Mouse (Mus musculus): ENCODE results near the gene Lsm10. TPM values are rescaled to one million over a fixed set of nuclear protein-coding genes. Genes with fewer than 3 reads are reported as not detected.

Lsm10 gene
- polyA plus RNA-seq, 1 experiment from 2014 or later, result 54.1 TPM

DNA sequence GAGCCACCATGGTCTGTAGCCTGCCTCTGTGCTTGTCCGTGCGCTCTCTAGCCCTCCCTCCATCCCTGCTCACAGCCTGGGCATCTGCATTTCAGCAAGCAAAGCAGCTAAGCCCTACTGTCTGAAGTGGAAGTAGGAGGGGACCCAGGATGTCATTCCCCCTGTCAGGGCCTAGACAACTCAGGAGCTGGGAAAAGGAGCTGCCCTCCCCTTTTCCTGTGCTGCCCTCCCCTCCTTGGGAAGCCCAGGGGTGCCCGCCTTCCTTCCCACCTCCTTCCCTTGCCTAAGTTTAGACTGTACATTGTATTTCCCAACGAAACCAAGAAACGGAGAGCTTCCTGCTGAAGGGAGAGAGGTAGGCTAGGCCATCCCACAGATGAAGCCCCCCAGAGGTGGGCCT is 44.6 kb downstream of the Lsm10 start:
- ATAC-seq (ENCODE audit: low read depth), result no peak
- Histone ChIP-seq H3K4me3 (ENCODE audit: low read depth, low read length) (no peak overlapping the region), H3K27ac (replicated peaks; ENCODE audit: low read depth, low read length) (no peak overlapping the region), H3K36me3 (ENCODE audit: control insufficient read depth, insufficient read depth, low read length) (peaks cover 43% of the 10 kb centered on the region), H3K27me3 (replicated peaks; ENCODE audit: control insufficient read depth, insufficient read depth, low read length) (no peaks in the 10 kb centered on the region), H3K9me3 (ENCODE audit: control insufficient read depth, low read length) (no peaks in the 10 kb centered on the region), H3K4me2 (ENCODE audit: low read depth, low read length) (no peak overlapping the region), H3K9ac (ENCODE audit: low read depth, low read length) (no peak overlapping the region), H3K4me1 (ENCODE audit: control insufficient read depth, insufficient read depth, low read length) (no peaks in the 10 kb centered on the region)
- DNase-seq (ENCODE audit: low spot score), result no peak
- 70% methylated on average over 5 of the region's 5 CpGs for WGBS

DNA sequence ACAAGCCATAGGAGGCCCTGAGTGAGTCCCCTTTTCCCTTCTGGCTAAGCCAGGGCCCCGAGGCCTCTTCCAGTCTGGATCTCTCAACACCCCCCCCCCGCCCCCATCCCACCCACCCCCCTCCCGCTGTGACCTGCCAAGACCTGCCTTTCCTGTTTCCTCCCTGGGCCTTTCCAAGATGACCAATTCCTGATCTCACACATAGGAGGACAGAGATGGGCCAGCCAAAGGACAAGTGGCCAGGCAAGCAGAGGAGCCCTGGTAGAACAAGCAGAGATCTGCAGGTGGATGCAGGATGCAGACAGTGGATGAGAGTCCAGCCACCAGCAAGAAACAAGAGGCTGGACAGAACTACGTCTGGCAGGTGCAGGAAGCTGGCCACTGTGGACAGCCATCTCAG is 49.0 kb downstream of the Lsm10 start:
- Histone ChIP-seq H3K36me3 (ENCODE audit: control insufficient read depth, insufficient read depth, low read length) (peaks cover 2% of the 10 kb centered on the region; the same call in 1 of the 2 replicates), H3K4me3 (ENCODE audit: low read depth, low read length) (no peak overlapping the region), H3K4me1 (ENCODE audit: control insufficient read depth, insufficient read depth, low read length) (peaks cover 19% of the 10 kb centered on the region), H3K27ac (replicated peaks; ENCODE audit: low read depth, low read length) (no peak overlapping the region), H3K9ac (ENCODE audit: low read depth, low read length) (no peak overlapping the region), H3K27me3 (replicated peaks; ENCODE audit: control insufficient read depth, insufficient read depth, low read length) (no peaks in the 10 kb centered on the region), H3K4me2 (ENCODE audit: low read depth, low read length) (no peak overlapping the region), H3K9me3 (ENCODE audit: control insufficient read depth, low read length) (no peaks in the 10 kb centered on the region)
- ATAC-seq (ENCODE audit: low read depth) (no peak), DNase-seq (ENCODE audit: low spot score) (no peak)
- WGBS, result 37% methylated on average over 4 of the region's 4 CpGs

DNA sequence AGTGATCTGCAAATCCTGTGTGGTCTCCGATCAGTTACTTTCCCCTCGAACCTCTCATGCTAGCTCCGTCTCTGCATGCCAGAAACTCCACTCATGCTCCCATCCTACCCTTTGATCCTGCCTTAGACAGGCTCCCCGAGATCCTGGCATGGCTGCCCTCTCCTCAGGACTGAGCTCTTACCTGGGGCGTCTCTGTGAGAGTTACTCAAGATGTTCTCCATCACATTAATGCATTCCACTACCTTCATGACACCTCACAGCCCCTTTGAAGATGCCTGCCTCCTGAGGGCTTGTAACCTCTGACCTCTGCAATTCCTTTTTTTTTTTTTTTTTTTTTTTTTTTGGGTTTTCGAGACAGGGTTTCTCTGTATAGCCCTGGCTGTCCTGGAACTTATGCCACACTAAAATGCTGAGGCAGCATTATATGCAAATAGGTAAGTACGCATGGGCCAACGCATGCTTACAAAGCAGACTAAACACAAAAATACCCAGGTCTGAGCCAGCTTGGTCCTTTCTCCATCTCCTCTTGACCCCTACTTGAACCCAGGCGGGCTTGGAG is 50.6 kb downstream of the Lsm10 start:
- ATAC-seq (ENCODE audit: low read depth) (no peak), DNase-seq (ENCODE audit: low spot score) (no peak)
- Histone ChIP-seq H3K9me3 (ENCODE audit: control insufficient read depth, low read length) (no peaks in the 10 kb centered on the region), H3K36me3 (ENCODE audit: control insufficient read depth, insufficient read depth, low read length) (peaks cover 13% of the 10 kb centered on the region), H3K4me3 (ENCODE audit: low read depth, low read length) (peak overlapping the region; percentile 68; the same call in 1 of the 2 replicates), H3K4me2 (ENCODE audit: low read depth, low read length) (peak overlapping the region; percentile 84), H3K27me3 (replicated peaks; ENCODE audit: control insufficient read depth, insufficient read depth, low read length) (no peaks in the 10 kb centered on the region), H3K9ac (ENCODE audit: low read depth, low read length) (peak overlapping the region; percentile 74), H3K27ac (replicated peaks; ENCODE audit: low read depth, low read length) (peak overlapping the region; percentile 89), H3K4me1 (ENCODE audit: control insufficient read depth, insufficient read depth, low read length) (peaks cover 31% of the 10 kb centered on the region)
- 27% methylated on average over 9 of the region's 9 CpGs for WGBS

DNA sequence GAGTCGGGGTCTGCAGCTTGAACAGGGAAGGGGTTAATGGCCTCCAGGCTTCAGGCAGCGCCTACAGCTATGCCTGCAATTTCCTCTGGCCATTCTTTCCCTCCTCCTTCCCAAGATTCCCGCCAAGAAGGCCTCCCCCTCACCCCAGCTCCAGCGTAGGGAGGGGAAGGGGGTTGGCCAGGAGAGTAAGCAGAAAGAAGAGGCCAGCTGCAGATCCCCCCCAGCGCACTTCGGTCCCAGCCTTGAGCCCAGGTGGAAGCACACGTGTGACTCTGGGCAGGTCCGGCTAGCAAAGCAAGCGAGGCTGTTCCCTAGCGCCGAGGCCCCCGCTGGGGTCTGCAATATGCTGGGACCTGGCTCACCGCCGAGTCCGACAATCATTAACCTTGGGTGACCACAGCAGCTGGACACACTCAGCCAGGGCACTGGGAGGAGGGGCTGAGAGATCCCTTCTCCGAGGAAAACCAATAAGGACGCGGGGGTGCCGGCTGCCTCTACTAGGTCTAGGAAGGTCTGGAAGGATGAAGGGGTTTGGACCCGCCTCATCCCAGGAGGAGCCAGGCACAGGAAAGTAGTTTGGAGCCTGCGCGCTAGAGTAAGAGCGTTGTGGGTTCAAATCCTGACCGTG is 51.2 kb downstream of the Lsm10 start, which contains the start of gene Eva1b:
TSS of gene Eva1b (plus strand) at position 212 of the 628 bp plus-strand sequence.
- Histone ChIP-seq H3K27ac (replicated peaks; ENCODE audit: low read depth, low read length) (peak within 1 kb of the TSS; percentile 89), H3K36me3 (ENCODE audit: control insufficient read depth, insufficient read depth, low read length) (peaks cover 15% of the 10 kb centered on the region), H3K9me3 (ENCODE audit: control insufficient read depth, low read length) (no peaks in the 10 kb centered on the region), H3K27me3 (replicated peaks; ENCODE audit: control insufficient read depth, insufficient read depth, low read length) (no peaks in the 10 kb centered on the region), H3K4me2 (ENCODE audit: low read depth, low read length) (peak within 1 kb of the TSS; percentile 84), H3K4me1 (ENCODE audit: control insufficient read depth, insufficient read depth, low read length) (peaks cover 31% of the 10 kb centered on the region), H3K9ac (ENCODE audit: low read depth, low read length) (peak within 1 kb of the TSS; percentile 74), H3K4me3 (ENCODE audit: low read depth, low read length) (peak within 1 kb of the TSS; percentile 68)
- ATAC-seq (ENCODE audit: low read depth), result peak; percentile 58
- under 1% methylated on average over 23 of the region's 24 CpGs for WGBS
- DNase-seq (ENCODE audit: low spot score), result peak; percentile 87

Other genes starting within 250 kb of the Lsm10 start
- 0.51 and 0.85 TPM in 2 replicates for gene Csf3r, start 72.1 kb upstream of the Lsm10 start, polyA plus RNA-seq (2014; fragmentation: Nextera tagmentation; extraction: Ambion mirVana)
- gene Mrps15, start 49.7 kb upstream of the Lsm10 start, polyA plus RNA-seq (2014; fragmentation: Nextera tagmentation; extraction: Ambion mirVana), result 128 and 133 TPM in 2 replicates
- gene Oscp1, start 38.1 kb upstream of the Lsm10 start, polyA plus RNA-seq (2014; fragmentation: Nextera tagmentation; extraction: Ambion mirVana), result 13.7 and 17.5 TPM in 2 replicates
- 26.8 and 32.1 TPM in 2 replicates for gene Stk40, start 7.3 kb downstream of the Lsm10 start, polyA plus RNA-seq (2014; fragmentation: Nextera tagmentation; extraction: Ambion mirVana)
- gene Eva1b, start 51.1 kb downstream of the Lsm10 start, polyA plus RNA-seq (2014; fragmentation: Nextera tagmentation; extraction: Ambion mirVana), result 78.9 and 81.7 TPM in 2 replicates
- gene Sh3d21, start 66.9 kb downstream of the Lsm10 start, polyA plus RNA-seq (2014; fragmentation: Nextera tagmentation; extraction: Ambion mirVana), result 7.8 and 7.9 TPM in 2 replicates
- 185 and 198 TPM in 2 replicates for gene Thrap3, start 106.1 kb downstream of the Lsm10 start, polyA plus RNA-seq (2014; fragmentation: Nextera tagmentation; extraction: Ambion mirVana)
- 62.4 and 64.2 TPM in 2 replicates for gene Map7d1, start 159.7 kb downstream of the Lsm10 start, polyA plus RNA-seq (2014; fragmentation: Nextera tagmentation; extraction: Ambion mirVana)
- gene Trappc3, start 165.7 kb downstream of the Lsm10 start, polyA plus RNA-seq (2014; fragmentation: Nextera tagmentation; extraction: Ambion mirVana), result 32.9 and 33.0 TPM in 2 replicates
- gene Col8a2, start 190.2 kb downstream of the Lsm10 start, polyA plus RNA-seq (2014; fragmentation: Nextera tagmentation; extraction: Ambion mirVana), result 78.9 and 83.0 TPM in 2 replicates
- 49.7 and 60.1 TPM in 2 replicates for gene Adprhl2, start 225.1 kb downstream of the Lsm10 start, polyA plus RNA-seq (2014; fragmentation: Nextera tagmentation; extraction: Ambion mirVana)
- gene Tekt2, start 229.1 kb downstream of the Lsm10 start, polyA plus RNA-seq (2014; fragmentation: Nextera tagmentation; extraction: Ambion mirVana), result 13.9 and 15.4 TPM in 2 replicates

All from embryonic facial prominence, embryonic 14.5 days (tissue).